8 mouse cellular contexts compared by ENCODE assay signal in genomic region chr16:85148615-85149508, GRCm38 (mm10). TPM values are rescaled to one million over a fixed set of nuclear protein-coding genes. Genes with fewer than 3 reads are reported as not detected.
DNase-seq lines count a peak whose midpoint lies in the region.

No protein-coding gene starts in this region.

- DNase-seq in urinary bladder, postnatal 14 days (ENCODE audit: low spot score), result peak; percentile 76
- no peak for DNase-seq in urinary bladder, adult 2 months (ENCODE audit: low spot score)
- peak; percentile 25 for DNase-seq in gastrocnemius, postnatal 10 days
- peak; percentile 77 for DNase-seq in kidney, adult 18-20 months
- peak; percentile 87 for DNase-seq in lung, postnatal 36 days
- no peak for DNase-seq in retina, postnatal 1 day
- DNase-seq in thymus, adult 18-20 months, result no peak
- DNase-seq in layer of hippocampus, postnatal 25 days (ENCODE audit: extremely low spot score in 1 of 2, low spot score in 1 of 2), result no peak

RNA-seq across cellular contexts. Expression of gene App, which starts 24.7 kb away (rescaled TPM):
- 341 and 459 TPM in 2 replicates for polyA plus RNA-seq in urinary bladder, adult 2 months (2012; rRNA removed)
- total RNA-seq in gastrocnemius, postnatal 10 days (2021), result 100 to 1,000 TPM; 188 to 221 TPM
- 1,000 to 10,000 TPM; 1,211 to 1,267 TPM for total RNA-seq in layer of hippocampus, postnatal 25 days (2021)

Comparison
In these comparisons a context has a peak if more than half of its experiments do, and no peak if none do; other contexts are left out.
1. DNase-seq: peak in urinary bladder, postnatal 14 days (single experiment), gastrocnemius, postnatal 10 days (single experiment), kidney, adult 18-20 months (single experiment) and lung, postnatal 36 days (single experiment); none in urinary bladder, adult 2 months (single experiment), retina, postnatal 1 day (single experiment), thymus, adult 18-20 months (0 of 2) and layer of hippocampus, postnatal 25 days (0 of 2).
2. RNA of gene App, which starts 24.7 kb away (total RNA-seq): 1,211 to 1,267 TPM in layer of hippocampus, postnatal 25 days; 188 to 221 TPM in gastrocnemius, postnatal 10 days; every median in the first group is over 4 times any median in the second.